Mouse (Mus musculus) brain, embryonic 14.5 days (tissue): ENCODE data around the gene Jmy.

Experiments used
- CTCF ChIP-seq: fragments of 200-500 bp; IDR thresholded peaks from 2 replicates; pipeline ENCODE4 v1.5.1; 2012; ENCODE audit warnings: inconsistent platforms, mild to moderate bottlenecking, moderate library complexity, borderline replicate concordance; ENCODE audit not compliant: insufficient read depth, insufficient read length; ENCODE audit errors: extremely low read depth
- POLR2A ChIP-seq: fragments of 200-500 bp; IDR thresholded peaks from 2 replicates; pipeline ENCODE4 v1.6.1; 2012; ENCODE audit warnings: mild to moderate bottlenecking, inconsistent platforms, borderline replicate concordance; ENCODE audit not compliant: poor library complexity, insufficient read depth, insufficient read length, severe bottlenecking; ENCODE audit errors: extremely low read depth

- TF ChIP-seq POLR2A = no peak
- TF ChIP-seq CTCF = no peak
Measured at GRCm38 (mm10) chr13:93418292-93418691, 81.3 kb downstream of the Jmy start.
